17 mouse cellular contexts compared by ENCODE assay signal in the genomic region with DNA sequence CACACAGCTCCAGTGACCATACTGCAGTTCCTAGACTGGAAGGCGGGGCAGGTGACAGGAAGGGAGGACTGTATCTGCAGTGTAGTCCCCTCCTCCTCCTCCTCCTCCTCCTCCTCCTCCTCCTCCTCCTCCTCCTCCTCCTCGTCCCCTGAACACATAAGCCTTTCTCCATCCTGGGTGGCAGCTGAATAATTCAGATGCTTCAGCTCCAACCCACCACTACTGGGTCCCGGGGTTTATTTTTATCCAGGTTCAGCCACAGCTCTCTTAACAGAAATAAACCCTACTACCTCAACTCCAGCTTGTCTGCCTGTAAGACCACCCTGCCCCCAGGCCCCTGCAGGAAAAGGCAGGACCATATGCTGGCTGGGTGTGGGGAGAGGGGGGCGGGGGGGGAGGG. TPM values are rescaled to one million over a fixed set of nuclear protein-coding genes. Genes with fewer than 3 reads are reported as not detected.
"Had no signal": no experiment of that assay in that cellular context is flagged by ENCODE, and none has a peak within 500 bp of the region (broad histone marks: within the 10 kb centered on the region; RNA-seq: fewer than 3 reads in every experiment).

No protein-coding gene starts in this region.

- ATAC-seq: liver, postnatal 0 days; lung, postnatal 0 days had no signal

- H3K4me1 ChIP-seq: limb, embryonic 12.5 days had no signal

- H3K4me3 ChIP-seq: kidney, embryonic 15.5 days; limb, embryonic 12.5 days; limb, embryonic 15.5 days; midbrain, embryonic 12.5 days had no signal

- H3K9me3 ChIP-seq: kidney, embryonic 15.5 days; limb, embryonic 12.5 days; limb, embryonic 15.5 days; midbrain, embryonic 12.5 days had no signal

- H3K27ac ChIP-seq: kidney, embryonic 15.5 days; limb, embryonic 12.5 days; limb, embryonic 15.5 days; liver, embryonic 14.5 days; macrophage; midbrain, embryonic 12.5 days had no signal

- H3K4me2 ChIP-seq: kidney, embryonic 15.5 days; limb, embryonic 12.5 days; limb, embryonic 15.5 days; liver, embryonic 11.5 days; lung, embryonic 14.5 days; midbrain, embryonic 12.5 days had no signal

- H3K9ac ChIP-seq: kidney, embryonic 15.5 days; limb, embryonic 12.5 days; limb, embryonic 15.5 days; liver, embryonic 14.5 days; liver, postnatal 0 days; lung, embryonic 14.5 days; midbrain, embryonic 12.5 days had no signal

- DNase-seq: kidney, adult 8-10 months; kidney, postnatal 10 days; kidney, postnatal 36 days; layer of hippocampus, adult 9-11 months; left cerebral cortex, postnatal 4 days; liver, postnatal 0 days; lung, embryonic 14.5 days; thymus, adult 18-20 months; thymus, postnatal 36 days had no signal

- H3K36me3 ChIP-seq: kidney, embryonic 15.5 days; limb, embryonic 12.5 days; limb, embryonic 15.5 days; midbrain, embryonic 12.5 days had no signal

RNA-seq across cellular contexts. Expression of a gene that starts 3.7 kb away (rescaled TPM):
- polyA plus RNA-seq: limb, embryonic 12.5 days; liver, embryonic 11.5 days; liver, embryonic 14.5 days; lung, embryonic 14.5 days; lung, postnatal 0 days; macrophage had no signal
